Comparison of ENCODE assay signal across 9 mouse cellular contexts in the genomic region with DNA sequence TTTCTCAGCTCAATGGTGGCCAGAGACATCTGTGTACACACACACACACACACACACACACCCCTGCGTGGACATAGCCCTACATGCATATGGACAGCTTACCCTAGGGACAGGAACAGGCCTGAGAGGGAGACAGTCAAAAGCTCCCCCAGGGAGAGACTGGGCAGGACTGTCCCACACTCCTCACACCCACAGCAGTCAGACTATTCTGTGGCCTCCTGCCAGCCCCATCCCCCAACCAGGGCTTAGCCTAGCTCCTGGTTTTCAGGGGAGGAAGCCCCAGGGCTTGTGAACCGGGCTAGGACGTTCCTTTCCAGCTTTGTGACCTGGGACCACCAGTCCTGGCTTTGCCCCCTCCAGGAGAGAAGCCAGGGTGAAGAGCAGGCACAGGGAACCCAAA. TPM values are rescaled to one million over a fixed set of nuclear protein-coding genes. Genes with fewer than 3 reads are reported as not detected.
A peak's percentile ranks its signal among the peaks of the same experiment; 100 is the strongest.
DNase-seq lines count a peak whose midpoint lies in the region; ATAC-seq and TF ChIP-seq lines count a peak whose summit lies in the region.
"Had no signal": no experiment of that assay in that cellular context is flagged by ENCODE, and none has a peak within 500 bp of the region (broad histone marks: within the 10 kb centered on the region; RNA-seq: fewer than 3 reads in every experiment).

No protein-coding gene starts in this region.

- peaks cover 2% of the 10 kb centered on the region; the same call in 1 of the 2 replicates for H3K36me3 ChIP-seq in limb, embryonic 13.5 days
- H3K36me3 ChIP-seq in stomach, postnatal 0 days (ENCODE audit: control insufficient read depth, insufficient read depth, low read length): no peaks in the 10 kb centered on the region

- peak overlapping the region; percentile 88 for H3K27ac ChIP-seq in limb, embryonic 13.5 days
- peak overlapping the region; percentile 58 for H3K27ac ChIP-seq in stomach, postnatal 0 days (replicated peaks)

- H3K9ac ChIP-seq in limb, embryonic 13.5 days: peak overlapping the region; percentile 39
- no peak overlapping the region; the same call in 1 of the 2 replicates for H3K9ac ChIP-seq in stomach, postnatal 0 days (ENCODE audit: low read length)

- peak overlapping the region; percentile 50 for H3K4me2 ChIP-seq in limb, embryonic 13.5 days (replicated peaks)
- 0 out of 2 replicates have a peak overlapping the region, but pooled peaks have one; percentile 8 for H3K4me2 ChIP-seq in stomach, postnatal 0 days (replicated peaks; ENCODE audit: low read depth)

- 0 out of 2 replicates have a peak, but pooled peaks have one; percentile 2 for ATAC-seq in limb, embryonic 13.5 days (ENCODE audit: low FRiP score, low read depth)
- ATAC-seq in stomach, postnatal 0 days (ENCODE audit: low FRiP score, low TSS enrichment): peak; percentile 32
- ATAC-seq in activated CD4-positive, CD25-positive, alpha-beta regulatory T cell, adult 4 months: no peak

- no peaks in the 10 kb centered on the region for H3K9me3 ChIP-seq in limb, embryonic 13.5 days
- H3K9me3 ChIP-seq in stomach, postnatal 0 days (ENCODE audit: control insufficient read depth, low read length): no peaks in the 10 kb centered on the region

- WGBS in limb, embryonic 13.5 days: 4% methylated on average over 3 of the region's 3 CpGs
- WGBS in stomach, postnatal 0 days: 15% methylated on average over 3 of the region's 3 CpGs

- peak; percentile 38 for DNase-seq in embryo, embryonic 10.5 days (ENCODE audit: low spot score)
- no peak for DNase-seq in embryo, embryonic 9.5 days (ENCODE audit: extremely low spot score)
- peak; percentile 69 for DNase-seq in retina, postnatal 1 day
- DNase-seq in retina, embryonic 14.5 days (ENCODE audit: low spot score): no peak
- no peak for DNase-seq in stomach, postnatal 0 days (ENCODE audit: low spot score)
- DNase-seq in urinary bladder, postnatal 25 days (ENCODE audit: low spot score): no peak

- H3K4me3 ChIP-seq in limb, embryonic 13.5 days: peak overlapping the region; percentile 20
- H3K4me3 ChIP-seq in stomach, postnatal 0 days (ENCODE audit: low read depth, low read length): no peak overlapping the region

- no peak for TF ChIP-seq EP300 in stomach, postnatal 0 days (optimal IDR thresholded peaks at IDR 0.05)

- H3K4me1 ChIP-seq in limb, embryonic 13.5 days: peaks cover 86% of the 10 kb centered on the region
- peaks cover 3% of the 10 kb centered on the region; the same call in 1 of the 2 replicates for H3K4me1 ChIP-seq in stomach, postnatal 0 days (replicated peaks; ENCODE audit: control insufficient read depth, insufficient read depth)

- no peaks in the 10 kb centered on the region for H3K27me3 ChIP-seq in limb, embryonic 13.5 days
- no peaks in the 10 kb centered on the region for H3K27me3 ChIP-seq in stomach, postnatal 0 days (ENCODE audit: control insufficient read depth, insufficient read depth, low read length)

- TF ChIP-seq CTCF in stomach, postnatal 0 days (IDR thresholded peaks at IDR 0.05; ENCODE audit: low read depth): no peak

RNA-seq across cellular contexts. Expression of a gene that starts 17.4 kb away (rescaled TPM):
- polyA plus RNA-seq in limb, embryonic 13.5 days (2015; fragmentation: Nextera tagmentation; extraction: Ambion mirVana): 5.2 and 7.5 TPM in 2 replicates
- 1.5 and 1.7 TPM in 2 replicates for polyA plus RNA-seq in stomach, postnatal 0 days (2015; fragmentation: Nextera tagmentation; extraction: Ambion mirVana)
- not detected for polyA plus RNA-seq in activated CD4-positive, CD25-positive, alpha-beta regulatory T cell, adult 4 months (2017; shearing (Covaris generic))
- polyA plus RNA-seq: C2C12 had no signal

RNA-seq across cellular contexts. Expression of a gene that starts 38.2 kb away (rescaled TPM):
- not detected in 2 replicates for polyA plus RNA-seq in limb, embryonic 13.5 days (2015; fragmentation: Nextera tagmentation; extraction: Ambion mirVana)
- polyA plus RNA-seq in stomach, postnatal 0 days (2015; fragmentation: Nextera tagmentation; extraction: Ambion mirVana): 0.06 TPM in 1 of 2 replicates, not detected in the other
- not detected for polyA plus RNA-seq in activated CD4-positive, CD25-positive, alpha-beta regulatory T cell, adult 4 months (2017; shearing (Covaris generic))
- polyA plus RNA-seq: C2C12 had no signal

RNA-seq across cellular contexts. Expression of a gene that starts 47.1 kb away (rescaled TPM):
- 1.8 and 3.3 TPM in 2 replicates for polyA plus RNA-seq in limb, embryonic 13.5 days (2015; fragmentation: Nextera tagmentation; extraction: Ambion mirVana)
- 0.16 and 0.27 TPM in 2 replicates for polyA plus RNA-seq in stomach, postnatal 0 days (2015; fragmentation: Nextera tagmentation; extraction: Ambion mirVana)
- not detected for polyA plus RNA-seq in activated CD4-positive, CD25-positive, alpha-beta regulatory T cell, adult 4 months (2017; shearing (Covaris generic))
- polyA plus RNA-seq: C2C12 had no signal

RNA-seq across cellular contexts. Expression of a gene that starts 50.1 kb away (rescaled TPM):
- polyA plus RNA-seq in limb, embryonic 13.5 days (2015; fragmentation: Nextera tagmentation; extraction: Ambion mirVana): 1.1 and 2.1 TPM in 2 replicates
- 18.1 and 18.5 TPM in 2 replicates for polyA plus RNA-seq in stomach, postnatal 0 days (2015; fragmentation: Nextera tagmentation; extraction: Ambion mirVana)
- polyA plus RNA-seq in activated CD4-positive, CD25-positive, alpha-beta regulatory T cell, adult 4 months (2017; shearing (Covaris generic)): not detected
- polyA plus RNA-seq: C2C12 had no signal

Comparison
In these comparisons a context has a peak if more than half of its experiments do, and no peak if none do; other contexts are left out.
1. DNase-seq: peak in embryo, embryonic 10.5 days (single experiment) and retina, postnatal 1 day (single experiment); none in embryo, embryonic 9.5 days (single experiment), retina, embryonic 14.5 days (single experiment), stomach, postnatal 0 days (single experiment) and urinary bladder, postnatal 25 days (single experiment).